Mouse (Mus musculus) G1E (cell line): ENCODE results near the gene Polr1a.

Experiments
- CTCF ChIP-seq: IDR thresholded peaks from 2 replicates; pipeline ENCODE4 v1.5.1; 2012; ENCODE audit warnings: low read depth, low read length, inconsistent platforms, mixed read lengths
- GATA2 ChIP-seq: IDR thresholded peaks from 2 replicates; pipeline ENCODE4 v1.6.1; 2012; ENCODE audit warnings: low read depth, low read length, inconsistent platforms, borderline replicate concordance
- POLR2AphosphoS5 ChIP-seq: IDR thresholded peaks from 2 replicates; pipeline ENCODE4 v1.6.1; 2012; ENCODE audit warnings: low read depth, low read length, inconsistent platforms; ENCODE audit not compliant: insufficient replicate concordance

- TF ChIP-seq CTCF (no peak), GATA2 (no peak), POLR2AphosphoS5 (no peak)
These were observed 91.2 kb downstream of the Polr1a start for GRCm38 (mm10) chr6:71999917-72000512.
